Comparison of ENCODE assay signal across 25 mouse cellular contexts in the genomic region with DNA sequence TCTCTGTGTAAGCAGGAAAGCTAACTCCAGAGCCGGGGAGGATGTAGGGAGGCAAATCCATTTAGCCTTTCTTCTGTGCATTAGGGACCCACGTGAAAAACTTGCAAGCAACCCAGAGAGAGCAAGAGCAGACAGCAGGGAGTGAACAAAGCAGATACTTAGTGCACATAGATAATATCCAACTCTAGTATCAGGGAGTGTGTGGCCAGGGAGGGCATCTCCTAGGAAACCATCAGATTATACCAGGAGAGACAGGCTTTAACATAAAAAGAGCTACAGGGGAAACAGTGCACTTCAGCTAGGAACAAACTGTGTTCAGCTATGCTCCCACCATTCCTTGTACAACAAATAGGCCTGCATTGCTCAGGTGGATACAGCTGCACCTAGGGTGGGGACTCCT.
DNase-seq lines count a peak whose midpoint lies in the region; ATAC-seq lines count a peak whose summit lies in the region.
"Had no signal": no experiment of that assay in that cellular context is flagged by ENCODE, and none has a peak within 500 bp of the region (broad histone marks: within the 10 kb centered on the region; RNA-seq: fewer than 3 reads in every experiment).

No protein-coding gene starts in this region.

- 0 out of 2 replicates have a peak, but pooled peaks have one; percentile 21 for ATAC-seq in forebrain, embryonic 13.5 days
- no peak for ATAC-seq in forebrain, embryonic 16.5 days
- ATAC-seq in hindbrain, embryonic 14.5 days (ENCODE audit: low FRiP score) = 0 out of 2 replicates have a peak, but pooled peaks have one; percentile 7
- ATAC-seq in hindbrain, embryonic 12.5 days (ENCODE audit: low FRiP score) = no peak
- no peak for ATAC-seq in midbrain, embryonic 14.5 days (ENCODE audit: low FRiP score, low TSS enrichment)
- ATAC-seq in midbrain, embryonic 13.5 days = no peak
- peak; percentile 73 for ATAC-seq in midbrain, embryonic 16.5 days
- ATAC-seq: CD4-positive, CD25-positive, alpha-beta regulatory T cell, adult 4 months had no signal

- H3K4me3 ChIP-seq in forebrain, embryonic 13.5 days = no peak overlapping the region
- no peak overlapping the region for H3K4me3 ChIP-seq in forebrain, embryonic 16.5 days (replicated peaks; ENCODE audit: low read length)
- H3K4me3 ChIP-seq in hindbrain, embryonic 14.5 days (replicated peaks; ENCODE audit: low read length) = no peak overlapping the region
- H3K4me3 ChIP-seq in hindbrain, embryonic 12.5 days = no peak overlapping the region
- no peak overlapping the region for H3K4me3 ChIP-seq in midbrain, embryonic 14.5 days (replicated peaks; ENCODE audit: low read depth, low read length)
- H3K4me3 ChIP-seq in midbrain, embryonic 13.5 days (replicated peaks) = no peak overlapping the region
- no peak overlapping the region for H3K4me3 ChIP-seq in midbrain, embryonic 16.5 days (ENCODE audit: low read depth, low read length)
- H3K4me3 ChIP-seq: embryonic facial prominence, embryonic 15.5 days; erythroblast, embryonic 14.5 days; gastrocnemius, adult 2 months; heart, embryonic 13.5 days; hindbrain, embryonic 13.5 days had no signal

- no peaks in the 10 kb centered on the region for H3K27me3 ChIP-seq in forebrain, embryonic 13.5 days
- H3K27me3 ChIP-seq in forebrain, embryonic 16.5 days (replicated peaks; ENCODE audit: control insufficient read depth, insufficient read depth, low read length) = no peaks in the 10 kb centered on the region
- H3K27me3 ChIP-seq in hindbrain, embryonic 14.5 days (ENCODE audit: control insufficient read depth, insufficient read depth, low read length) = no peaks in the 10 kb centered on the region
- no peaks in the 10 kb centered on the region for H3K27me3 ChIP-seq in hindbrain, embryonic 12.5 days
- H3K27me3 ChIP-seq in midbrain, embryonic 14.5 days (ENCODE audit: control insufficient read depth, insufficient read depth, low read length) = no peaks in the 10 kb centered on the region
- no peaks in the 10 kb centered on the region for H3K27me3 ChIP-seq in midbrain, embryonic 13.5 days
- H3K27me3 ChIP-seq in midbrain, embryonic 16.5 days (ENCODE audit: control insufficient read depth, insufficient read depth, low read depth, low read length) = no peaks in the 10 kb centered on the region
- H3K27me3 ChIP-seq: embryonic facial prominence, embryonic 15.5 days; heart, embryonic 13.5 days; hindbrain, embryonic 13.5 days had no signal

- no peaks in the 10 kb centered on the region for H3K36me3 ChIP-seq in forebrain, embryonic 13.5 days (ENCODE audit: poor library complexity, severe bottlenecking)
- no peaks in the 10 kb centered on the region for H3K36me3 ChIP-seq in forebrain, embryonic 16.5 days (ENCODE audit: control insufficient read depth, insufficient read depth)
- H3K36me3 ChIP-seq in hindbrain, embryonic 14.5 days (replicated peaks; ENCODE audit: control insufficient read depth, insufficient read depth) = no peaks in the 10 kb centered on the region
- H3K36me3 ChIP-seq in hindbrain, embryonic 12.5 days = no peaks in the 10 kb centered on the region
- no peaks in the 10 kb centered on the region for H3K36me3 ChIP-seq in midbrain, embryonic 14.5 days (ENCODE audit: control insufficient read depth, insufficient read depth, low read length)
- H3K36me3 ChIP-seq in midbrain, embryonic 13.5 days = no peaks in the 10 kb centered on the region
- H3K36me3 ChIP-seq in midbrain, embryonic 16.5 days (ENCODE audit: control insufficient read depth, insufficient read depth, low read length) = no peaks in the 10 kb centered on the region
- H3K36me3 ChIP-seq: embryonic facial prominence, embryonic 15.5 days; G1E; heart, embryonic 13.5 days; hindbrain, embryonic 13.5 days had no signal

- no peak overlapping the region for H3K4me2 ChIP-seq in forebrain, embryonic 13.5 days
- H3K4me2 ChIP-seq in forebrain, embryonic 16.5 days (ENCODE audit: low read length) = no peak overlapping the region
- H3K4me2 ChIP-seq in hindbrain, embryonic 14.5 days (replicated peaks) = no peak overlapping the region
- H3K4me2 ChIP-seq in hindbrain, embryonic 12.5 days (replicated peaks) = no peak overlapping the region
- H3K4me2 ChIP-seq in midbrain, embryonic 14.5 days (ENCODE audit: low read length) = no peak overlapping the region
- H3K4me2 ChIP-seq in midbrain, embryonic 13.5 days (replicated peaks) = no peak overlapping the region
- H3K4me2 ChIP-seq in midbrain, embryonic 16.5 days (ENCODE audit: low read length) = no peak overlapping the region
- H3K4me2 ChIP-seq: embryonic facial prominence, embryonic 15.5 days; heart, embryonic 13.5 days; hindbrain, embryonic 13.5 days had no signal

- no peak for DNase-seq in hindbrain, embryonic 14.5 days (ENCODE audit: low spot score)
- peak; percentile 38 for DNase-seq in midbrain, embryonic 14.5 days
- DNase-seq in right cerebral cortex, postnatal 10 days (ENCODE audit: low spot score in 2 of 2) = no peak
- DNase-seq: adrenal gland, adult 8-10 months; adrenal gland, postnatal 36 days; B cell, adult 2 months; cerebellum, adult 11 months; cerebellum, adult 8-10 months; cerebellum, postnatal 14 days; embryo, embryonic 11 days; gastrocnemius, adult 2 months; gastrocnemius, postnatal 36 days; heart, adult 11 months; heart, postnatal 36 days had no signal

- no peaks in the 10 kb centered on the region for H3K9me3 ChIP-seq in forebrain, embryonic 13.5 days (replicated peaks)
- no peaks in the 10 kb centered on the region for H3K9me3 ChIP-seq in forebrain, embryonic 16.5 days (ENCODE audit: control insufficient read depth, low read length)
- no peaks in the 10 kb centered on the region for H3K9me3 ChIP-seq in hindbrain, embryonic 14.5 days (ENCODE audit: control insufficient read depth, low read length)
- no peaks in the 10 kb centered on the region for H3K9me3 ChIP-seq in hindbrain, embryonic 12.5 days (replicated peaks)
- H3K9me3 ChIP-seq in midbrain, embryonic 14.5 days (ENCODE audit: control insufficient read depth, low read length) = no peaks in the 10 kb centered on the region
- H3K9me3 ChIP-seq in midbrain, embryonic 13.5 days = no peaks in the 10 kb centered on the region
- no peaks in the 10 kb centered on the region for H3K9me3 ChIP-seq in midbrain, embryonic 16.5 days (replicated peaks; ENCODE audit: control insufficient read depth, low read length, poor library complexity, severe bottlenecking)
- H3K9me3 ChIP-seq: embryonic facial prominence, embryonic 15.5 days; heart, embryonic 13.5 days; hindbrain, embryonic 13.5 days had no signal

- WGBS in forebrain, embryonic 13.5 days = 40% methylated on average over 2 of the region's 2 CpGs
- 39% methylated on average over 2 of the region's 2 CpGs for WGBS in forebrain, embryonic 16.5 days
- WGBS in hindbrain, embryonic 14.5 days = 29% methylated on average over 2 of the region's 2 CpGs
- WGBS in hindbrain, embryonic 12.5 days = 40% methylated on average over 2 of the region's 2 CpGs
- WGBS in midbrain, embryonic 14.5 days = 13% methylated on average over 2 of the region's 2 CpGs
- 19% methylated on average over 2 of the region's 2 CpGs for WGBS in midbrain, embryonic 13.5 days
- 12% methylated on average over 2 of the region's 2 CpGs for WGBS in midbrain, embryonic 16.5 days

- no peak overlapping the region for H3K27ac ChIP-seq in forebrain, embryonic 13.5 days
- no peak overlapping the region for H3K27ac ChIP-seq in forebrain, embryonic 16.5 days (ENCODE audit: low read length)
- H3K27ac ChIP-seq in hindbrain, embryonic 14.5 days = no peak overlapping the region
- H3K27ac ChIP-seq in hindbrain, embryonic 12.5 days = no peak overlapping the region
- H3K27ac ChIP-seq in midbrain, embryonic 14.5 days (replicated peaks; ENCODE audit: low read depth, low read length) = 0 out of 2 replicates have a peak overlapping the region, but pooled peaks have one; percentile 28
- H3K27ac ChIP-seq in midbrain, embryonic 13.5 days = no peak overlapping the region
- peak overlapping the region; percentile 52 for H3K27ac ChIP-seq in midbrain, embryonic 16.5 days (ENCODE audit: low read length)
- H3K27ac ChIP-seq: embryonic facial prominence, embryonic 15.5 days; gastrocnemius, adult 2 months; heart, embryonic 13.5 days; hindbrain, embryonic 13.5 days had no signal

- H3K9ac ChIP-seq in forebrain, embryonic 13.5 days = no peak overlapping the region
- no peak overlapping the region for H3K9ac ChIP-seq in forebrain, embryonic 16.5 days (replicated peaks; ENCODE audit: low read depth, low read length)
- 0 out of 2 replicates have a peak overlapping the region, but pooled peaks have one; percentile 7 for H3K9ac ChIP-seq in hindbrain, embryonic 14.5 days
- H3K9ac ChIP-seq in hindbrain, embryonic 12.5 days = no peak overlapping the region
- H3K9ac ChIP-seq in midbrain, embryonic 14.5 days (replicated peaks; ENCODE audit: low read length) = no peak overlapping the region
- H3K9ac ChIP-seq in midbrain, embryonic 13.5 days (replicated peaks) = no peak overlapping the region
- no peak overlapping the region for H3K9ac ChIP-seq in midbrain, embryonic 16.5 days (ENCODE audit: low read depth, low read length)
- H3K9ac ChIP-seq: embryonic facial prominence, embryonic 15.5 days; heart, embryonic 13.5 days; hindbrain, embryonic 13.5 days had no signal

- peaks cover 7% of the 10 kb centered on the region; the same call in 1 of the 2 replicates for H3K4me1 ChIP-seq in forebrain, embryonic 13.5 days
- peaks cover 5% of the 10 kb centered on the region for H3K4me1 ChIP-seq in forebrain, embryonic 16.5 days (replicated peaks; ENCODE audit: control insufficient read depth, insufficient read depth, low read length)
- peaks cover 15% of the 10 kb centered on the region for H3K4me1 ChIP-seq in hindbrain, embryonic 14.5 days (replicated peaks; ENCODE audit: control insufficient read depth, insufficient read depth, low read length)
- H3K4me1 ChIP-seq in hindbrain, embryonic 12.5 days = peaks cover 7% of the 10 kb centered on the region; the same call in 1 of the 2 replicates
- H3K4me1 ChIP-seq in midbrain, embryonic 14.5 days (ENCODE audit: control insufficient read depth, insufficient read depth, low read length) = peaks cover 11% of the 10 kb centered on the region; the same call in 1 of the 2 replicates
- H3K4me1 ChIP-seq in midbrain, embryonic 13.5 days (replicated peaks) = peaks cover 24% of the 10 kb centered on the region
- H3K4me1 ChIP-seq in midbrain, embryonic 16.5 days (ENCODE audit: control insufficient read depth, insufficient read depth, low read length) = peaks cover 23% of the 10 kb centered on the region
- H3K4me1 ChIP-seq: embryonic facial prominence, embryonic 15.5 days had no signal

Comparison
In these comparisons a context has a peak if more than half of its experiments do, and no peak if none do; other contexts are left out.
1. ATAC-seq: peak in forebrain, embryonic 13.5 days (single experiment), hindbrain, embryonic 14.5 days (single experiment) and midbrain, embryonic 16.5 days (single experiment); none in forebrain, embryonic 16.5 days (single experiment), hindbrain, embryonic 12.5 days (single experiment), midbrain, embryonic 14.5 days (single experiment) and midbrain, embryonic 13.5 days (single experiment).
2. H3K27ac ChIP-seq: peak in midbrain, embryonic 14.5 days (single experiment) and midbrain, embryonic 16.5 days (single experiment); none in forebrain, embryonic 13.5 days (single experiment), forebrain, embryonic 16.5 days (single experiment), hindbrain, embryonic 14.5 days (single experiment), hindbrain, embryonic 12.5 days (single experiment) and midbrain, embryonic 13.5 days (single experiment).